Mouse (Mus musculus) megakaryocyte, embryonic 14.5 days (primary cell): ENCODE results near the gene Zfp800. TPM values are rescaled to one million over a fixed set of nuclear protein-coding genes. Genes with fewer than 3 reads are reported as not detected.

ENCODE experiments used
- H3K27me3 ChIP-seq: replicated peaks from 2 replicates; pipeline ENCODE3; 2012; ENCODE audit warnings: inconsistent platforms
- H3K36me3 ChIP-seq: replicated peaks from 2 replicates; pipeline ENCODE3; 2012; ENCODE audit warnings: low read length, inconsistent platforms, mixed read lengths
- H3K4me1 ChIP-seq: 2 replicates; pipeline ENCODE4 v1.6.1; 2012; ENCODE audit warnings: inconsistent platforms
- H3K4me3 ChIP-seq: replicated peaks from 2 replicates; pipeline ENCODE3; 2012; ENCODE audit warnings: moderate library complexity, mild to moderate bottlenecking, inconsistent platforms
- H3K9me3 ChIP-seq: 2 replicates; pipeline ENCODE4 v1.6.1; 2012; ENCODE audit warnings: inconsistent platforms
- FLI1 ChIP-seq: IDR thresholded peaks from 2 replicates; pipeline ENCODE4 v1.6.1; 2012; ENCODE audit warnings: low read length, inconsistent platforms, mixed read lengths
- GATA1 ChIP-seq: IDR thresholded peaks from 3 replicates; pipeline ENCODE4 v1.6.1; 2012; ENCODE audit warnings: mixed read lengths, low read length, inconsistent platforms, borderline replicate concordance
- polyA plus RNA-seq: library from polyadenylated mRNA; stranded (reverse); fragments of >175 nt; gene quantifications from 2 replicates; pipeline ENCODE4 v1.2.3, GENCODE M21; 2012; ENCODE audit warnings: low replicate concordance; ENCODE audit not compliant: insufficient read depth

The Zfp800 gene
- polyA plus RNA-seq, 1 experiment, result 6.0 TPM

DNA sequence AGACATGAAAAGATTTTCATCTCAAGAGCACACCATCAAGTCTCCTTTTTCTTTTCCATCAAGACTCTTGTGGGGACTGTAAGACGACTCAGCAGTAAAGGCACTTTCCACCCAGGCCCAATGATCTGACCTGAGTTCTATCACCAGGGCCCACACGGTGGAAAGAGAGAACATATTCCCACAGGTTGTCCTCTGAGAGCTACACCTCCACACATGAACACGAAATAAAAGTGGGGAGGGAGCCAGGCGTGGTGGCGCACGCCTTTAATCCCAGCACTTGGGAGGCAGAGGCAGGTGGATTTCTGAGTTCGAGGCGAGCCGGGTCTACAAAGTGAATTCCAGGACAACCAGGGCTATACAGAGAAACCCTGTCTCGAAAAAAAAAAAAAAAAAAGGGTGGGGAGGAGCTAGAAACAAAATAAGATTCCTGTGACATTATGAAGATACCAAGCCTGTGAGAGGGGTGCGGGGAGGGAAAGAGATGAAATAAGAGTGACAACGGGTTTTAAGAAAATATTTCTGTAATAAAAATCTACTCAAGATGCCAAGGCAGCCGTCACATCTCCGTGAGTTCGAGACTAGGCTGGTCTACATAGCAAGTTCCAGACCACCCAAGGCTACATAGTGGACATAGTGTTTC lies 25.0 kb upstream of the Zfp800 start:
- TF ChIP-seq GATA1 (no peak), FLI1 (no peak)
- peaks cover 80% of the 10 kb centered on the region for H3K4me1 ChIP-seq
- peak overlapping the region; percentile 98 for H3K4me3 ChIP-seq
- H3K36me3 ChIP-seq, result peaks cover 63% of the 10 kb centered on the region
- H3K27me3 ChIP-seq, result no peaks in the 10 kb centered on the region
- H3K9me3 ChIP-seq, result no peaks in the 10 kb centered on the region

DNA sequence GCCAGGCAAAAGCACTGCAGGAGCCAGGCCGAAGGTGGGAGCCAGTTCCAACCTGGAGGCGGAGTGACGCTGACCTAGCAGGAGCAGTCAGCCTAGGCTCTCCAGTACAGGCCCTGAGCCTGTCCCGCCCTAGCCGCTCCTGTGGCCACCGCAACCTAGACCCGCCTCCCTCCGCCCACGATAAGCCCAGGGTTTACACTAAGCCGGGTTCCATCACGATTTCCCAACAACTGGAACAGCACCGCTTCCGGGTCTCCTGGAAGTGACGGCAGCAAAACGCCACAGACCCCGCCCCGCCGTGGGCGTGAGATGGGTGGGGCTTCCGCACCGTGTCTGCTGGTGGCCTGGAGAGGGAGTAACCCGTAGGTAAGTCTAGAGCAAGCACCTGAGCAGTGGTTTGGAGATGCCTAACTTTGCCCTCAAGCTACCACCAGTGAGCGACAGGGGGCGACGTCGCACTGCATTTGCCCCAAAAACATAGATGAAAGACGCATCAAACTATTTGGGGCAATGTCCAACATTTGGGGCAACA lies 23.7 kb upstream of the Zfp800 start:
- Histone ChIP-seq H3K9me3 (no peaks in the 10 kb centered on the region), H3K36me3 (peaks cover 63% of the 10 kb centered on the region), H3K27me3 (no peaks in the 10 kb centered on the region), H3K4me1 (peaks cover 79% of the 10 kb centered on the region), H3K4me3 (peak overlapping the region; percentile 98)
- TF ChIP-seq GATA1 (peak; percentile 77), FLI1 (peak; percentile 51; the same call in 1 of the 2 replicates)

DNA sequence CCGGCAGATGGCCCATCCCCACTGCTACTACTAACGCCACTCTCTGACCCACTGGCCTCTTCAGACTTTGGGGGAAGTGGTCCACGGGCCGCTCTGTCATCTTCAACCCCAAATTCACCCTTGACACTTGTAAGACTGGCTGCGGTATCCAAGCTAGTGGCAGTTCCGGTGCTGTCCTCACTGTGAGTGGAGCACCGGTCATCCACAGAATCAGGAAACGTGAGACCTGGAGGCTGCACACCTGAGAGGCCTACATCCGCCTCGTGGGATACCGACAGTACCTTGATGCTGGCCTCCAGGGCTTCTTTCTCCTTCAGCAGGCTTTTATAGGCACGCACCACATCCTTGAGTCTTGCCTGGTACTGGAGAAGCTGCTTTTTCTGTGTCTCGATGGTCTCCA lies 23.1 kb upstream of the Zfp800 start:
- Histone ChIP-seq H3K27me3 (no peaks in the 10 kb centered on the region), H3K36me3 (peaks cover 62% of the 10 kb centered on the region), H3K9me3 (no peaks in the 10 kb centered on the region), H3K4me3 (peak overlapping the region; percentile 98), H3K4me1 (peaks cover 74% of the 10 kb centered on the region)
- TF ChIP-seq GATA1, result no peak
- TF ChIP-seq FLI1, result no peak

DNA sequence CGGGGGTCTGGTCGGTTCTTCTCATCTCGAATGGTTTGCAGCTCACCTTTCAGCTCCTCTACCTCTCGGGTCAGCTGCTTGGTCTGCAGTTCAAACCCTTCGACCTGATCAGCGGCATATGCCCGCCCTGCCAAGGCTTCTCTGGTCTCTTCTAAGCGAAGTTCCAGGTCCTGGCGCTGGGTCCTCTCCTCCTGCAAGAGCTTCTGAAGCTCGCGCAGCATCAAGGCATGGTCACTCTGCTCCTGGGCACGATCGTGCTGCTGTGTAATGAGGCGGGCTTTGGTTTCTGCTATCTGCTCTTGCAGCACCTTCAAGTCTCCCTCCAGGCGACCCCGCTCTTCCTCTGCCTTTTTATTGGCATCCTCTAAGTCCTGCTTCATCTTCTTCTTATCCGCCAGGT lies 22.6 kb upstream of the Zfp800 start:
- H3K9me3 ChIP-seq, result no peaks in the 10 kb centered on the region
- H3K4me1 ChIP-seq, result peaks cover 75% of the 10 kb centered on the region
- H3K4me3 ChIP-seq, result peak overlapping the region; percentile 98
- peaks cover 62% of the 10 kb centered on the region for H3K36me3 ChIP-seq
- H3K27me3 ChIP-seq, result no peaks in the 10 kb centered on the region
- TF ChIP-seq GATA1 (no peak), FLI1 (no peak)

DNA sequence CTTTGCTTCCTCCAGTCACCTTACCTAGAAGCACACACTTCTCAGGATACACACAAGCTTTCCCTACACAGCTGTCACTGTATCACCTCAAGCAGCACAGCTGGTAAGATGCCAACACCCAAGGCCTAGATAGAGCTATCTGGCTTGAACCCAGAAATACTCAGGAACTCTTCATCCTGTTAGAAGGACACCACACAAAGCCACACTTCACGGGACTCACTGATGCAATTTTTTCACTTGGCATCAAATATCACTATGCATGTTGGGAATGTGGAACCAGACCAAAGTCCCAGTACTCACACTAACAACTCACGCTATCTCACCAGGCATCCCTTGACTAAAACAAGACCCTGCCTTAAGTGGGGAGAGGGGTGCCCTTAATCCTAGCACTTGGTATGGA lies 21.9 kb upstream of the Zfp800 start:
- H3K4me1 ChIP-seq, result peaks cover 70% of the 10 kb centered on the region
- TF ChIP-seq FLI1 (no peak), GATA1 (no peak)
- H3K27me3 ChIP-seq, result no peaks in the 10 kb centered on the region
- H3K4me3 ChIP-seq, result peak overlapping the region; percentile 98
- peaks cover 61% of the 10 kb centered on the region for H3K36me3 ChIP-seq
- H3K9me3 ChIP-seq, result no peaks in the 10 kb centered on the region

DNA sequence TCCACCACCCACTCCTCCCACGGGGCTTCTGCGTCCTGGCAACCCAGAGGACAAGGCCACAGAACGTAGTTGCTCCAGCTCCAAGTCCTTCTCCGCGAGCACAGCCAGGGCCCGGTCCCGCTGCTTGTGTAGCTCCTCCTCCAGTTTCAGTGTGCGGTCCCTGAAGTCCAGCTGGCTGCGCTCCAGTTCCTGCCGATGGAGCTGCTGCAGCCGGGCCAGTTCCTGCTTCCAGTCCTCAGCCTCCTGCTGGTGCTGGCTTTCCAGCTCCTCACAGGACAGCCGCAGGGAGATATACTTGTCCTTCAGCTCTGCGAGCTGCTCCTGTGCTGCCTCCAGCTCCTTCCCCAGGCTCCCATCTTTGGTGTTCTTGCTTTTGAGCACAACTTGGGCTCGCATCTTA lies 20.6 kb upstream of the Zfp800 start:
- Histone ChIP-seq H3K27me3 (no peaks in the 10 kb centered on the region), H3K4me3 (no peak overlapping the region), H3K4me1 (peaks cover 63% of the 10 kb centered on the region), H3K9me3 (no peaks in the 10 kb centered on the region), H3K36me3 (peaks cover 59% of the 10 kb centered on the region)
- no peak for TF ChIP-seq FLI1
- TF ChIP-seq GATA1, result no peak

DNA sequence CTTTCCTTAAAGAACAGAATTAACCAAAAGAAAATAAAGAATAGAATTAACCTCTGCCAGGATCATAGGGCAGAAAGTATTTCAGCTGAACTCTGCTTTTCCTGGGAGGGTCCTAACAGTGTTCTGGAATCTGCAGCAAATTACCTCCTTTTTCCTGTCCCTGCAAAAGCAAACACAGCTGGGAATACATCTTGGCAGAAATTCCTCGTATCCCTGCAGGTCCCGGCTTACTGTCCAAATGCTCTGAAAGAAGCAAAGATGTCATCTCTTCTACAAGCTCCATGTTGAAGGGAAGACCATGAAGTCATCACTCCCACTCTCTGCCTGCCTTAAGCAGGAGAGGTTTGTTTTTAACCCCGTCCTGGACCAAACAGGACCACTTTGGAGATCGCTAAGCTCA lies 19.2 kb upstream of the Zfp800 start:
- Histone ChIP-seq H3K36me3 (peaks cover 59% of the 10 kb centered on the region), H3K9me3 (no peaks in the 10 kb centered on the region), H3K27me3 (no peaks in the 10 kb centered on the region), H3K4me3 (no peak overlapping the region), H3K4me1 (peaks cover 51% of the 10 kb centered on the region)
- TF ChIP-seq FLI1, result no peak
- no peak for TF ChIP-seq GATA1

DNA sequence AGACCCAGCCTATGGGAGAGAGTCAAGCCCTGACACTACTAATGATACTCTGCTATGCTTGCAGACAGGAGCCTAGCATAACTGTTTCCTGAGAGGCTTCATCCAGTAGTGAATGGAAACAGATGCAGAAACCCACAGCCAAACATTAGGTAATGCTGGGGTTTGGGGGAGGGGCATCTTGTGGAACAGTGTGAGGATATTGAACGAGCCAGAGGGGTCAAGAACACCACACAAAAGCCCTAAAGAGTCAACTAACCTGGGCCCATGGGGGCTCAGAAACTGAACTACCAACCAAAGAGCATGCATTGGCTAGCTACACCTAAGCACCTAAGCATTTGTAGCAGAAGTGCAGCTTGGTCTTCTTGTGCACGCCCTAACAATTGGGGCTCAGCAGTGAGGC lies 13.4 kb upstream of the Zfp800 start:
- Histone ChIP-seq H3K36me3 (peaks cover 16% of the 10 kb centered on the region), H3K4me3 (no peak overlapping the region), H3K4me1 (peaks cover 30% of the 10 kb centered on the region), H3K9me3 (no peaks in the 10 kb centered on the region), H3K27me3 (no peaks in the 10 kb centered on the region)
- no peak for TF ChIP-seq FLI1
- TF ChIP-seq GATA1, result no peak

DNA sequence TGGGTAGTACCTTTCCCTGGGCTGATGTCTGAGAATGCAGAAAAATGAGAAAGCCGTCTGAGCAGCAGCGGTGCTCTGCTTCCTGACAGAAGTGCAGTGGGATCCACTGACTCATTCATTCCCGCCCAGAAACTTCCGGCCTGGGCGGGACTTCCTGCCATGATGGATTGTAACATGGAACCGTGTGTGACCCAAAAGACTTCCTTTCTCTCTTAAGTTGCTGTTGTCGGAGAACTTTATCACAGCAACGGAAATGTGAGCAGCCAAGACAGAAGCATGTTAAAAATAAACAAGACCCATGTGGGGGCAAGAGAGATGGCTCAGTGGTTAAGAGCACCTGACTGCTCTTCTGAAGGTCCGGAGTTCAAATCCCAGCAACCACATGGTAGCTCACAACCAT lies 12.2 kb upstream of the Zfp800 start:
- Histone ChIP-seq H3K36me3 (peaks cover 4% of the 10 kb centered on the region), H3K9me3 (peaks cover 2% of the 10 kb centered on the region), H3K4me3 (peak overlapping the region; percentile 72), H3K27me3 (no peaks in the 10 kb centered on the region), H3K4me1 (peaks cover 23% of the 10 kb centered on the region)
- TF ChIP-seq FLI1, result no peak
- TF ChIP-seq GATA1, result no peak

DNA sequence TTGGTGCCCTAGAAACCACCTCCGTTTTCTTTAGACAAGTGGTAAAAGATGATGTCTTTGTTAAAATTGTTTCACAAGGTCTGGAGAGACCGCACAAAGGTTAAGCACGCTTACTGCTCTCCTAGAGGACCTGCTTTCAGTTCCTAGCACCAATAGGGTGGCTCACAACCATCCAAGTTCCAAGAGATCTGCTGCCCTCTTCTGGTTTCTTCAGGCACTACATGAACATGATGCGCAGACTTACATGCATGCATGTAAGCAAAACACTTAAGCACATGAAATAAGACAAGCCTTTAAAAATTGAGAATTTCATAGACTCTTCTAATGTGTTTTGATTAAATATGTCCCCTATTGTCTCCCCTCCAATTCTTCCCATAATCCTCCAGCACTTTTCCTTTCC lies 2.0 kb upstream of the Zfp800 start:
- no peak for TF ChIP-seq FLI1
- TF ChIP-seq GATA1, result no peak
- Histone ChIP-seq H3K36me3 (no peaks in the 10 kb centered on the region), H3K4me1 (peaks cover 13% of the 10 kb centered on the region), H3K27me3 (peaks cover 47% of the 10 kb centered on the region), H3K4me3 (no peak overlapping the region), H3K9me3 (peaks cover 28% of the 10 kb centered on the region)
